Mouse (Mus musculus): ENCODE data around the gene Enthd1. TPM values are rescaled to one million over a fixed set of nuclear protein-coding genes. Genes with fewer than 3 reads are reported as not detected.

Enthd1 gene
- polyA plus RNA-seq, 2 experiments, result not detected

- 73% methylated on average over 6 of the region's 6 CpGs for WGBS (ENCODE audit: insufficient replicate concordance)
- ATAC-seq (ENCODE audit: insufficient read depth) (no peak), DNase-seq (ENCODE audit: low read depth in 3 of 3, low spot score in 3 of 3) (no peak)
- Histone ChIP-seq H3K4me1 (replicated peaks; ENCODE audit: control insufficient read depth in 2 of 2, insufficient read depth in 2 of 2, low read length in 1 of 2) (no peaks in the 10 kb centered on the region), H3K4me2 (ENCODE audit: low read depth) (no peak overlapping the region), H3K4me3 (ENCODE audit: insufficient read depth in 1 of 2, low read depth in 2 of 2, low read length in 2 of 2) (no peak overlapping the region), H3K27ac (no peak overlapping the region), H3K9ac (replicated peaks) (no peak overlapping the region), H3K27me3 (ENCODE audit: control insufficient read depth, insufficient read depth, low read length) (peaks cover 5% of the 10 kb centered on the region; the same call in 1 of the 2 replicates), H3K36me3 (replicated peaks; ENCODE audit: control insufficient read depth, insufficient read depth, low read depth) (no peaks in the 10 kb centered on the region), H3K9me3 (ENCODE audit: control insufficient read depth, low read length) (no peaks in the 10 kb centered on the region)
- TF ChIP-seq EP300 (IDR thresholded peaks at IDR 0.05; ENCODE audit: low read depth), result no peak
- TF ChIP-seq CTCF (IDR thresholded peaks at IDR 0.05; ENCODE audit: low read depth), result no peak
Measured at GRCm38 (mm10) chr15:80566696-80567095, 1.7 kb upstream of the Enthd1 start.

GRCm38 (mm10) chr15:80563634-80564208, 1.2 kb downstream of the Enthd1 start:
- no peaks in the 10 kb centered on the region for H3K36me3 ChIP-seq (replicated peaks; ENCODE audit: control insufficient read depth, insufficient read depth, low read depth)
- H3K27me3 ChIP-seq (ENCODE audit: control insufficient read depth, insufficient read depth, low read length), result peaks cover 3% of the 10 kb centered on the region
- H3K4me3 ChIP-seq (ENCODE audit: insufficient read depth in 1 of 2, low read depth in 2 of 2, low read length in 2 of 2), result no peak overlapping the region
- no peak overlapping the region for H3K27ac ChIP-seq
- DNase-seq (ENCODE audit: low read depth in 3 of 3, low spot score in 3 of 3), result no peak
- WGBS (ENCODE audit: insufficient replicate concordance), result 70% methylated on average over 6 of the region's 6 CpGs
- ATAC-seq (ENCODE audit: insufficient read depth), result no peak
- no peaks in the 10 kb centered on the region for H3K9me3 ChIP-seq (ENCODE audit: control insufficient read depth, low read length)
- TF ChIP-seq CTCF (IDR thresholded peaks at IDR 0.05; ENCODE audit: low read depth) (peak; percentile 68), EP300 (IDR thresholded peaks at IDR 0.05; ENCODE audit: low read depth) (no peak)
- no peak overlapping the region for H3K4me2 ChIP-seq (ENCODE audit: low read depth)
- H3K4me1 ChIP-seq (replicated peaks; ENCODE audit: control insufficient read depth in 2 of 2, insufficient read depth in 2 of 2, low read length in 1 of 2), result peaks cover 0 to 3% of the 10 kb centered on the region in 2 experiments; a peak in 1 of 4 replicates
- H3K9ac ChIP-seq (replicated peaks), result no peak overlapping the region

- DNase-seq (ENCODE audit: low read depth in 3 of 3, low spot score in 3 of 3), result no peak
- no peak overlapping the region for H3K4me2 ChIP-seq (ENCODE audit: low read depth)
- peaks cover 0 to 3% of the 10 kb centered on the region in 2 experiments; a peak in 1 of 4 replicates for H3K4me1 ChIP-seq (replicated peaks; ENCODE audit: control insufficient read depth in 2 of 2, insufficient read depth in 2 of 2, low read length in 1 of 2)
- TF ChIP-seq EP300 (IDR thresholded peaks at IDR 0.05; ENCODE audit: low read depth) (no peak), CTCF (IDR thresholded peaks at IDR 0.05; ENCODE audit: low read depth) (no peak)
- WGBS (ENCODE audit: insufficient replicate concordance), result 54% methylated on average over 3 of the region's 3 CpGs
- H3K4me3 ChIP-seq (ENCODE audit: insufficient read depth in 1 of 2, low read depth in 2 of 2, low read length in 2 of 2), result no peak overlapping the region
- H3K36me3 ChIP-seq (replicated peaks; ENCODE audit: control insufficient read depth, insufficient read depth, low read depth), result no peaks in the 10 kb centered on the region
- peaks cover 3% of the 10 kb centered on the region for H3K27me3 ChIP-seq (ENCODE audit: control insufficient read depth, insufficient read depth, low read length)
- ATAC-seq (ENCODE audit: insufficient read depth), result no peak
- H3K27ac ChIP-seq, result no peak overlapping the region
- no peak overlapping the region for H3K9ac ChIP-seq (replicated peaks)
- no peaks in the 10 kb centered on the region for H3K9me3 ChIP-seq (ENCODE audit: control insufficient read depth, low read length)
Measured at GRCm38 (mm10) chr15:80562446-80562845, 2.5 kb downstream of the Enthd1 start.

GRCm38 (mm10) chr15:80560646-80561580, 4.0 kb downstream of the Enthd1 start:
- TF ChIP-seq CTCF (IDR thresholded peaks at IDR 0.05; ENCODE audit: low read depth) (no peak), EP300 (IDR thresholded peaks at IDR 0.05; ENCODE audit: low read depth) (no peak)
- Histone ChIP-seq H3K27me3 (ENCODE audit: control insufficient read depth, insufficient read depth, low read length) (peaks cover 3% of the 10 kb centered on the region), H3K4me1 (replicated peaks; ENCODE audit: control insufficient read depth in 2 of 2, insufficient read depth in 2 of 2, low read length in 1 of 2) (peaks cover 0 to 3% of the 10 kb centered on the region in 2 experiments; a peak in 1 of 4 replicates), H3K9ac (replicated peaks) (no peak overlapping the region), H3K27ac (no peak overlapping the region), H3K4me3 (ENCODE audit: insufficient read depth in 1 of 2, low read depth in 2 of 2, low read length in 2 of 2) (no peak overlapping the region), H3K9me3 (ENCODE audit: control insufficient read depth, low read length) (no peaks in the 10 kb centered on the region), H3K4me2 (ENCODE audit: low read depth) (no peak overlapping the region), H3K36me3 (replicated peaks; ENCODE audit: control insufficient read depth, insufficient read depth, low read depth) (no peaks in the 10 kb centered on the region)
- ATAC-seq (ENCODE audit: insufficient read depth) (no peak), DNase-seq (ENCODE audit: low read depth in 3 of 3, low spot score in 3 of 3) (no peak)
- 35% methylated on average over 15 of the region's 15 CpGs for WGBS (ENCODE audit: insufficient replicate concordance)

GRCm38 (mm10) chr15:80559978-80560377, 5.0 kb downstream of the Enthd1 start:
- Histone ChIP-seq H3K36me3 (replicated peaks; ENCODE audit: control insufficient read depth, insufficient read depth, low read depth) (no peaks in the 10 kb centered on the region), H3K4me3 (ENCODE audit: insufficient read depth in 1 of 2, low read depth in 2 of 2, low read length in 2 of 2) (no peak overlapping the region), H3K4me1 (replicated peaks; ENCODE audit: control insufficient read depth in 2 of 2, insufficient read depth in 2 of 2, low read length in 1 of 2) (peaks cover 0 to 3% of the 10 kb centered on the region in 2 experiments; a peak in 1 of 4 replicates), H3K4me2 (ENCODE audit: low read depth) (no peak overlapping the region), H3K27ac (no peak overlapping the region), H3K27me3 (ENCODE audit: control insufficient read depth, insufficient read depth, low read length) (peaks cover 3% of the 10 kb centered on the region), H3K9me3 (ENCODE audit: control insufficient read depth, low read length) (no peaks in the 10 kb centered on the region), H3K9ac (replicated peaks) (no peak overlapping the region)
- TF ChIP-seq CTCF (IDR thresholded peaks at IDR 0.05; ENCODE audit: low read depth), result no peak
- TF ChIP-seq EP300 (IDR thresholded peaks at IDR 0.05; ENCODE audit: low read depth), result no peak
- ATAC-seq (ENCODE audit: insufficient read depth), result no peak
- no peak for DNase-seq (ENCODE audit: low read depth in 3 of 3, low spot score in 3 of 3)
- WGBS (ENCODE audit: insufficient replicate concordance), result 27% methylated on average over 14 of the region's 14 CpGs

Measured in liver, embryonic 14.5 days (tissue).